Mouse (Mus musculus) left cerebral cortex, postnatal 25 days (tissue): ENCODE measurements at regions not wholly inside any gene's neighbourhood (a gene's known extent, or its start where the extent isn't known, plus 50 kb on each side); places are given as distances from the start of the nearest gene placed in this dataset.
"Not testable (repeated sequence)": the region's sequence is repeated elsewhere in the genome, so short reads cannot be mapped to it uniquely, and the experiment has no call there.

Experiments used
- DNase-seq, 2 experiments: peaks; one replicate each; pipeline ENCODE4 v3.0.0; 2022; ENCODE audit warnings: low spot score in 2 of 2, mixed read lengths in 1 of 2
- intact Hi-C: fragments of 180-260 bp; cut with DNase I; formaldehyde crosslinking; loops from one replicate; pipeline ENCODE4 v1.15.1; 2025
- microRNA-seq, 2 experiments: library from miRNA; unstranded; fragments of <30 nt; microRNA quantifications; one replicate each; pipeline ENCODE4 v1.2.0; 2022

DNA sequence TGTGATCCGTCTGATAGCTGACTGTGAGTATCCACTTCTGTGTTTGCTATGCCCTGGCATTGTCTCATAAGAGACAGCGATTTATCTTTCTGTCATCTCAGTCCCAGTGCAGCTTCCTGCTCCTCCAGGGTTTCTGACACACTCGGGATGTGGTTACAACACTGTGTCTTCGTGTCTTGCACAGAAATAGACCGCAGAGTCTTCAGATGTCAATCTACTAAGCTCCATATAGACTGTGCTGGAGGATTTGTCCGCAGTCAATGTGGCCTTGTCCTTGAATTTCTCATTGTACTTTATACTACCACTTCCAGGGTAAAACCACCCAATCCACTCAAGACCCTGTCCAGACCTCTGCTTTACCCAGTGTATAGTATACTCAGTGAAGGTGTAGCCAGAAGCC is 305.5 kb upstream of the Zfp386 start:
- DNase-seq, intact Hi-C loops: not testable (repeated sequence)

DNA sequence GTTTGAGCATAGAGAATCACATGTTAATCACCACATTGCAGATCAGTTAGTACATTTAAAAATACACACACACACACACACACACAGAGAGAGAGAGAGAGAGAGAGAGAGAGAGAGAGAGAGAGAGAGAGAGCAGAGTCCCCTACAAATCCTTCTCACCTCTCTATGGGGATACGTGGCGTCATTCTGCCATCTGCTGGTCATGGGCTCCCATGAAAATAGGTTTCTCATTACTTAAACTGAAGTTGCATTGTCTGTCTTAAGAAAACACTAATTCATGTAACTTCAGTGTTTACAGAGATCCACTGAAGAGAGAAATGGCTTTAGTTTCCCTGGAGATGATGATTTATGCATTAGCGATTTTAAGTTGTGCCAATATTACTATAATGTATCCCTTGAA is 297.9 kb upstream of the Zfp386 start:
- intact Hi-C loops, DNase-seq: not testable (repeated sequence)

DNA sequence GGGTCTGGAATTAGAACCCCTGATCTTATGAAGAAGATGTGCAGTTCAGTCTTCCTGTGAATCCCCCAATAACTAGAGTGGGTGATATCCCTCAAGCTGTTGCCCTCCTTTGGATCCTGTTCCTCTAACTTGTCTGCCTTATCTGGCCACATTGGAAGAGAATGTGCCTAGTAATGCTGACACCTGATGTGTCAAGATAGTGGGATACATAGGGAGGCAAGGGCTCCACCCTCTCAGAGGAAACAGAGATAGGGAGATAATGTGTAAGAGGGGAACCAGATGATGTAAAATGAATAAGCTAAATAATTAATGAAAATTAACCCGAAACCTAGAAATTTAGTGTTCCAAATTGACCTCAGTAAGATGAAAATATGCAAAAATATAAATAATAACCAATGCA is 294.4 kb upstream of the Zfp386 start:
- DNase-seq, intact Hi-C loops: not testable (repeated sequence)

DNA sequence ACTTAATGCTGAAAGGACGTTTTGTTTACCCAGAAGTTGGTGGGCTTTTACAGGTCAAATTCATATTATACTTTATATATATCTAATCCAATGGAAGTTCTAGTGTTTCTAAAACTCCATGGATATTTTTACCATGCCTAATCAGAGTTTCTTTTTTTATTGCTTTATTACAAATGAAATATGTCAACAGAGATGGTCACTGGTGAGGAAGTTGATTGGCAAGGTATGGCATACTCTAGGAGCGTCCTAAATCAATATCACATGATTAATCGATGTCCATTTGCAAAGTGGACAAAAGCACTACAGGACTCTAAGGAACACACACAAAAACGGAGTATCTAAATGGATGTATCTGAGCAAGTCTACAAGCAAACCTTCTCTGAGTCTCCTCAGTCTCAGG is 290.0 kb upstream of the Zfp386 start:
- intact Hi-C loops, DNase-seq: not testable (repeated sequence)

DNA sequence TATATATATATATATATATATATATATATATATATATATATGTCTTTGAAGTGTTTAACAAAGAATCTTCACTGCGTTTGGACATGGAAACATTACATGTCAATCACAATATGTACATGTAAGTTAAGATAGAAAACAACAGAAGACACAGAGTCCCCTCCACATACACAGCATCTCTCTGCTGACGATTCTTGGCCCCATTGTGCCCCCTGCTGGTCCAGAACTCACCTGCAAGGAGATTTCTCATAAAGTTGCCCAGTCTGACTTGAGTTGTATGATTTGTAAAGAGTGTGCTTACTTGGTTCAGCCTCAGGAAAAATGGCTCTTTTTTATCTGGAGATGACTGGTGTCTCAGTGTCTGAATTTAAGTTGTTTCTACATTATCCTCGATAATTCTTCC is 288.5 kb upstream of the Zfp386 start:
- intact Hi-C loops, DNase-seq: not testable (repeated sequence)

DNA sequence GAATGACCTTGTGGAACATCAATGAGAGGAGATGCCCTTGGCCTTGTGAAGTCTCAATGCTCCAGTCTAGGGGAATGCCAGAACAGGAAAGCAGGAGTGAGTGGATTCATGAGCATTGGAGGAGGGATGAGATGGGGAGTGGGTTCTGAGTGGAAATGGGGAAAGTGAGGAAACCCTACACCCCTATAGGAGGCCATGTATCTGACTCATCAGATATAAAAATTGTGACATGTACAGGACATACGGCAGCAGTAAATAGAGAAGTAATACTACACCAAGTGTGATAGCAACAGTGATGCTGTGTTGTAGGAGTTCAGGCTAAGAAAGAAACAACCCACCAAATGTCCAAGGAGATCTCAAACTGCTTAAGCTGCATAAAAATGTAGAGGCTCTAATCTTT is 285.8 kb upstream of the Zfp386 start:
- intact Hi-C loops, DNase-seq: not testable (repeated sequence)

DNA sequence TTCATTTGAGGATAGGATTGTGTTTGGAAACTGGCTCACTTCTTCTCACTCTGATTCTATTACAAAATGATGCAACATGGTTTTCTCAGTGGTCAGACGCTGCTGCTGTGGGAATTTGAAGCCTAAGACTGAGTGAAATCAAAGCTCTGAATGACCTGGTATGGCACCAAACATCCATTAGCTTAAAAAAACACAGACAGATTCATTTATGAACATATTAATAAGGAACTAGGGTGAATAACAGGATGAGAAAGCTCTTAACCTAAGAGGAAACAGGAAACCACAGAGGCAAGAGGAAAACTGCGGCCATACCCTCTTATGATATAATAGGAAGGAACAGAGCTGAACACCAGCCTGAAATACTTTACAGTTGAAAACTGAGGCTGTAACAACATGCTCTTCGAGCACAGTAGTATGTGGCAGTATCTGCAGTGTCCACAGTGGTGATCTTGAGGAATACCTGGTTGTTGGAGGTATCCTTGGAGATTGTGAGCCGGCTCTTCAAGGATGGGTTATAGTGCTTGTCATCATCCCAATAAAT is 282.5 kb upstream of the Zfp386 start:
- DNase-seq, intact Hi-C loops: not testable (repeated sequence)

DNA sequence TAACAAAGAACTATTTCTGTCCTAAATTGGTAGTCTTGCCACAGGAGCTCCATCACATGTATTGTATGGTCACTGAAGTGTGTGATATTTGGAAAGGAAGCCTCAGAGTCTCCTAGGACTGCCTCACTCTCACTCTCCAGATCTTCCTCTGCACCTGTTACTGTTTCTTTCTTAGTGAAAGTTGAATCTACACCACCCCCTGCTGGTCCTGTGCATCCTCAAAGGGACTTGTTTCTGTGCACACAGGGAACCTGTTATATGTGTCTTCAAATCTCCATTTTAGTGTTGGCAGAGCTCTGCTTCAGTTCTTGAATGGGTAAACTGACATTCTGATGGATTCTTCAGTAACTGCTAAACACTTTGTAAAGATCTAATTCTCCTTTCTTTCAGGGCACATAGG is 276.3 kb upstream of the Zfp386 start:
- DNase-seq, intact Hi-C loops: not testable (repeated sequence)

DNA sequence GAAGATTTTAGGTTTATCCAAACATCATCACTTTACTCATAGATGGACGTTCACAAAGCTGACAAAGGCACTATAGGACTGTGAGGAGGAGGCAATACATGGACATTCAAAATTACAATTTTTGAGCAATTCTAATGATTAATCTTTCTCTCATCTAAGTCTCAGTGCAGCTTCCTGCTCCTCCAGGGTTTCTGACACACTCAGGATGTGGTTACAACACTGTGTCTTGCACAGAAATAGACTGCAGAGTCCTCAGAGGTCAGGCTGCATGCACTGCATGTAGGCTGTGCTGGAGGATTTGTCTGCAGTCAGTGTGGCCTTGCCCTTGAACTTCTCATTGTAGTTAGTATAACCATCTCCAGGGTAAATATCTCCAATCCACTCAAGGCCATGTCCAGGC is 257.2 kb upstream of the Zfp386 start:
- DNase-seq, intact Hi-C loops: not testable (repeated sequence)

DNA sequence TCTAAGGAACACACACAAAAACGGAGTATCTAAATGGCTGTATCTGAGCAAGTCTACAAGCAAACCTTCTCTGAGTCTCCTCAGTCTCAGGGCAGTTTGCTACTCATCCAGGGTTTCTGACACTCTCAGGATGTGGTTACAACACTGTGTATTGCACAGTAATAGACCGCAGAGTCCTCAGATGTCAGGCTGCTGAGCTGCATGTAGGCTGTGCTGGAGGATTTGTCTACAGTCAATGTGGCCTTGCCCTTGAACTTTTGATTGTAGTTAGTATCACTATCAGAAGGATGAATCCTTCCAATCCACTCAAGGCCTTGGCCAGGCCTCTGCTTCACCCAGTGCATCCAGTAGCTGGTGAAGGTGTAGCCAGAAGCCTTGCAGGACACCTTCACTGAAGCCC is 245.0 kb upstream of the Zfp386 start:
- DNase-seq, intact Hi-C loops: not testable (repeated sequence)

DNA sequence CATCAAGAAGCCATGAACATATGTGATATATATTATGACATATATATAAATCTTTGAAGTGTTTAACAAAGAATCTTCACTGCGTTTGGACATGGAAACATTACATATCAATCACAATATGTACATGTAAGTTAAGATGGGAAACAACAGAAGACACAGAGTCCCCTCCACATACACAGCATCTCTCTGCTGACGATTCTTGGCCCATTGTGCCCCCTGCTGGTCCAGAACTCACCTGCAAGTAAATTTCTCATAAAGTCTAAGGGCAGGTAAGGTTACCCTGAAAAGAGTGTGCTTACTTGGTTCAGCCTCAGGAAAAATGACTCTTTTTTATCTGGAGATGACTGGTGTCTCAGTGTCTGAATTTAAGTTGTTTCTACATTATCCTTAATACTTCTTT is 243.8 kb upstream of the Zfp386 start:
- intact Hi-C loops, DNase-seq: not testable (repeated sequence)

DNA sequence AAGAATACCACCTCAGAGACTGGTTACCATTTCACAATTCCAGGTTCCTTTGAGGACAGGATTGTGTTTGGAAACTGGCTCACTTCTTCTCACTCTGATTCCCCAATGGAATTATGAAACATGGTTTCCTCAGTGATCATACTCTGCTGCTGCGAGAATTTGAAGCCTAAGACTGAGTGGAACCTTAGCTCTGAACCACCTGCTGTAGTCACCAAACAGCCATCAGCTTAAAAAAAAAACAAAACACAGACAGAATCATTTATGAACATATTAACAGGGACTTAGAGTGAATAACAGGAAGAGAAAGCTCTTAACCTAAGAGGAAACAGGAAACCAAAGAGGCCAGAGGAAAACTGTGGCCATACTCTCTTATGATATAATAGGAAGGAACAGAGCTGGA is 239.5 kb upstream of the Zfp386 start:
- intact Hi-C loops = no loop called here
- no peak for DNase-seq

Small RNAs in the stretch of these regions (microRNA-seq; reads per million reads assigned to microRNA genes)
- gene Gm27722 = 0 reads per million in 2 experiments
- 0 reads per million in 2 experiments for gene Mir6388
